Mouse (Mus musculus) embryonic stem cell, embryonic (primary cell): ENCODE data around the gene Txndc2.

Experiments used
- CTCF ChIA-PET, 4 experiments: fragments of 300-600 bp in 2 of 4; fragments of 350-600 bp in 2 of 4; sonication (Branson Sonifier 250); formaldehyde crosslinking; loops; one replicate each; lab custom pipeline; 2022; ENCODE audit warnings: inconsistent platforms in 2 of 4; lab: Charles Lee
- POLR2A ChIA-PET, 4 experiments: fragments of 300-600 bp in 2 of 4; fragments of 350-600 bp in 2 of 4; sonication (Branson Sonifier 250); formaldehyde crosslinking; loops; one replicate each; lab custom pipeline; 2022; ENCODE audit warnings: antibody characterized with exemption in 4 of 4, inconsistent platforms in 1 of 4; lab: Charles Lee

Gene Txndc2

GRCm38 (mm10) chr17:65663329-65664078, 21.5 kb upstream of the Txndc2 start:
- ChIA-PET CTCF (interaction anchor here in 2 of 4 experiments (0.9 to 1.0 kb wide), 2 partner anchors 14 kb away, joined by 3 to 5 read pairs; no protein-coding TSS in a partner anchor), POLR2A (interaction anchor here in 3 of 4 experiments (0.7 to 4.2 kb wide), 32 partner anchors 7 to 815 kb away, joined by 3 to 35 read pairs (median 6); partner anchors contain the start of gene Vapa (in 2 of the 3))

- POLR2A ChIA-PET = interaction anchor here in 3 of 4 experiments (0.7 to 4.0 kb wide), 11 partner anchors 8 to 117 kb away, joined by 3 to 29 read pairs (median 6); partner anchors contain the start of gene Vapa (in 1 of the 3)
- CTCF ChIA-PET = no interaction called here
These were observed 20.7 kb upstream of the Txndc2 start for GRCm38 (mm10) chr17:65662662-65663061.

- CTCF ChIA-PET = no interaction called here
- POLR2A ChIA-PET = interaction anchor here in 2 of 4 experiments (0.8 to 1.6 kb wide), 3 partner anchors 10 to 45 kb away, joined by 3 to 5 read pairs (median 4); partner anchors contain the start of gene Vapa (in 2 of the 2)
These were observed 16.4 kb upstream of the Txndc2 start for GRCm38 (mm10) chr17:65658416-65658815.

- POLR2A ChIA-PET = interaction anchor here in 2 of 4 experiments (0.8 to 2.8 kb wide), 4 partner anchors 9 to 45 kb away, joined by 3 to 7 read pairs (median 4); partner anchors contain the start of gene Vapa (in 2 of the 2)
- CTCF ChIA-PET = no interaction called here
These were observed 16.0 kb upstream of the Txndc2 start for GRCm38 (mm10) chr17:65657958-65658357.

- POLR2A ChIA-PET = interaction anchor here in 2 of 4 experiments (1.2 to 3.5 kb wide), 4 partner anchors 10 to 44 kb away, joined by 4 to 19 read pairs (median 6); partner anchors contain the start of gene Vapa (in 2 of the 2)
- CTCF ChIA-PET = interaction anchor here in 1 of 4 experiments (0.5 to 0.6 kb wide), 2 partner anchors 13 to 18 kb away, joined by 10 to 18 read pairs; no protein-coding TSS in a partner anchor
These were observed 14.8 kb upstream of the Txndc2 start for GRCm38 (mm10) chr17:65656731-65657130.

- CTCF ChIA-PET = interaction anchor here in 1 of 4 experiments (0.5 to 0.6 kb wide), 2 partner anchors 13 to 18 kb away, joined by 10 to 18 read pairs; no protein-coding TSS in a partner anchor
- POLR2A ChIA-PET = interaction anchor here in 2 of 4 experiments (0.9 to 3.5 kb wide), 6 partner anchors 9 to 47 kb away, joined by 3 to 35 read pairs (median 22); partner anchors contain the start of gene Vapa (in 2 of the 2)
These were observed 14.1 kb upstream of the Txndc2 start for GRCm38 (mm10) chr17:65656076-65656475.

GRCm38 (mm10) chr17:65655608-65656007, 13.6 kb upstream of the Txndc2 start:
- ChIA-PET POLR2A (interaction anchor here (0.6 to 3.5 kb wide), 17 partner anchors 9 to 831 kb away, joined by 3 to 35 read pairs (median 7); partner anchors contain the start of gene Vapa (in 2 of the 4)), CTCF (no interaction called here)

GRCm38 (mm10) chr17:65650598-65650997, 8.6 kb upstream of the Txndc2 start:
- POLR2A ChIA-PET = interaction anchor here (0.8 to 6.5 kb wide), 12 partner anchors 9 to 38 kb away, joined by 3 to 48 read pairs (median 5); partner anchors contain the start of gene Vapa (in 4 of the 4)
- CTCF ChIA-PET = interaction anchor here in 1 of 4 experiments (0.7 kb wide), 1 partner anchor 300 kb away, joined by 4 read pairs; the partner anchor contains the start of gene Twsg1

- ChIA-PET CTCF (interaction anchor here in 3 of 4 experiments (0.5 to 1.2 kb wide), 3 partner anchors 31 to 455 kb away, joined by 3 to 7 read pairs (median 4); no protein-coding TSS in a partner anchor), POLR2A (interaction anchor here in 3 of 4 experiments (0.7 to 6.5 kb wide), 16 partner anchors 9 to 831 kb away, joined by 3 to 48 read pairs (median 4); partner anchors contain the start of gene Vapa (in 3 of the 3))
These were observed 7.2 kb upstream of the Txndc2 start for GRCm38 (mm10) chr17:65649175-65649493.

GRCm38 (mm10) chr17:65648371-65649174, 6.6 kb upstream of the Txndc2 start:
- CTCF ChIA-PET = interaction anchor here in 3 of 4 experiments (0.5 to 1.2 kb wide), 4 partner anchors 29 to 455 kb away, joined by 3 to 7 read pairs (median 4); no protein-coding TSS in a partner anchor
- POLR2A ChIA-PET = interaction anchor here in 3 of 4 experiments (0.5 to 6.5 kb wide), 22 partner anchors 10 to 831 kb away, joined by 3 to 48 read pairs (median 4); partner anchors contain the start of gene Vapa (in 3 of the 3)

GRCm38 (mm10) chr17:65647961-65648360, 6.0 kb upstream of the Txndc2 start:
- ChIA-PET CTCF (interaction anchor here in 2 of 4 experiments (0.9 to 1.2 kb wide), 2 partner anchors 30 to 63 kb away, joined by 3 to 4 read pairs; no protein-coding TSS in a partner anchor), POLR2A (interaction anchor here in 3 of 4 experiments (0.6 to 6.5 kb wide), 21 partner anchors 10 to 832 kb away, joined by 3 to 48 read pairs (median 4); partner anchors contain the start of gene Vapa (in 3 of the 3))

- ChIA-PET POLR2A (interaction anchor here in 3 of 4 experiments (0.6 to 6.5 kb wide), 16 partner anchors 9 to 216 kb away, joined by 3 to 48 read pairs (median 7); partner anchors contain the start of gene Vapa (in 3 of the 3)), CTCF (interaction anchor here in 1 of 4 experiments (0.6 kb wide), 1 partner anchor 478 kb away, joined by 3 read pairs; no protein-coding TSS in a partner anchor)
These were observed 5.3 kb upstream of the Txndc2 start for GRCm38 (mm10) chr17:65647226-65647625.

GRCm38 (mm10) chr17:65643579-65643978, 1.6 kb upstream of the Txndc2 start:
- ChIA-PET CTCF (interaction anchor here in 3 of 4 experiments (0.5 to 1.8 kb wide), 9 partner anchors 8 to 232 kb away, joined by 3 to 10 read pairs (median 4); no protein-coding TSS in a partner anchor), POLR2A (interaction anchor here in 3 of 4 experiments (0.7 to 2.7 kb wide), 19 partner anchors 8 to 802 kb away, joined by 3 to 14 read pairs (median 4); partner anchors contain the start of gene Vapa (in 2 of the 3))

GRCm38 (mm10) chr17:65643051-65643521, 1.1 kb upstream of the Txndc2 start:
- ChIA-PET CTCF (interaction anchor here in 3 of 4 experiments (0.6 to 1.8 kb wide), 7 partner anchors 8 to 67 kb away, joined by 3 to 10 read pairs (median 4); no protein-coding TSS in a partner anchor), POLR2A (interaction anchor here in 3 of 4 experiments (0.5 to 2.7 kb wide), 17 partner anchors 8 to 802 kb away, joined by 3 to 14 read pairs (median 4); partner anchors contain the start of gene Vapa (in 2 of the 3))

GRCm38 (mm10) chr17:65642578-65642991, 617 bp upstream of the Txndc2 start:
- CTCF ChIA-PET = interaction anchor here in 2 of 4 experiments (0.6 to 2.0 kb wide), 6 partner anchors 7 to 228 kb away, joined by 3 to 5 read pairs (median 4); no protein-coding TSS in a partner anchor
- POLR2A ChIA-PET = interaction anchor here in 3 of 4 experiments (0.5 to 2.7 kb wide), 9 partner anchors 9 to 165 kb away, joined by 3 to 14 read pairs (median 4); partner anchors contain the start of gene Vapa (in 1 of the 3)

- ChIA-PET CTCF (interaction anchor here in 1 of 4 experiments (0.5 kb wide), 1 partner anchor 102 kb away, joined by 4 read pairs; no protein-coding TSS in a partner anchor), POLR2A (no interaction called here)
These were observed 2.8 kb downstream of the Txndc2 start for GRCm38 (mm10) chr17:65639144-65639543.
